Mouse (Mus musculus) heart, postnatal 0 days (tissue): ENCODE data around the gene Pheta1.

Experiments used
- CTCF ChIP-seq: IDR thresholded peaks from 2 replicates; pipeline ENCODE4 v1.5.1; 2016; ENCODE audit warnings: antibody characterized with exemption, control low read depth, low read depth
- EP300 ChIP-seq: IDR thresholded peaks from 2 replicates; pipeline ENCODE4 v1.6.1; 2016; ENCODE audit warnings: antibody characterized with exemption, low read depth

GRCm38 (mm10) chr5:121831002-121831601 lies 17.7 kb upstream of the Pheta1 start:
- no peak for TF ChIP-seq CTCF
- TF ChIP-seq EP300, result no peak
